Mouse (Mus musculus) heart, embryonic 15.5 days (tissue): ENCODE measurements around the gene Ptges3. TPM values are rescaled to one million over a fixed set of nuclear protein-coding genes. Genes with fewer than 3 reads are reported as not detected.

Experiments used
- ATAC-seq: fragments of 200-750 bp; cut with Nextera tagmentation; replicated peaks from 2 replicates; pipeline ENCODE4 v1.8.0; 2017; ENCODE audit warnings: low read depth, moderate TSS enrichment; ENCODE audit not compliant: insufficient number of reproducible peaks, insufficient read depth, low FRiP score
- H3K27ac ChIP-seq: fragments of 300-500 bp; sonication (generic); 2 replicates; pipeline ENCODE4 v1.5.1; 2015; ENCODE audit warnings: mild to moderate bottlenecking, inconsistent platforms
- H3K27me3 ChIP-seq: fragments of 300-500 bp; sonication (generic); 2 replicates; pipeline ENCODE4 v1.6.1; 2015; ENCODE audit warnings: inconsistent platforms
- H3K36me3 ChIP-seq: fragments of 300-500 bp; sonication (generic); 2 replicates; pipeline ENCODE4 v1.6.1; 2015; ENCODE audit warnings: mild to moderate bottlenecking, inconsistent platforms
- H3K4me1 ChIP-seq: fragments of 300-500 bp; sonication (generic); replicated peaks from 2 replicates; pipeline ENCODE4 v1.6.1; 2015; ENCODE audit warnings: inconsistent platforms
- H3K4me2 ChIP-seq: fragments of 300-500 bp; sonication (generic); 2 replicates; pipeline ENCODE4 v1.6.1; 2015; ENCODE audit warnings: inconsistent platforms, mild to moderate bottlenecking, moderate library complexity
- H3K4me3 ChIP-seq: fragments of 300-500 bp; sonication (generic); 2 replicates; pipeline ENCODE4 v1.5.1; 2015; ENCODE audit warnings: mild to moderate bottlenecking, inconsistent platforms
- H3K9ac ChIP-seq: fragments of 300-500 bp; sonication (generic); 2 replicates; pipeline ENCODE4 v1.6.1; 2015; ENCODE audit warnings: mild to moderate bottlenecking, inconsistent platforms
- H3K9me3 ChIP-seq: fragments of 300-500 bp; sonication (generic); replicated peaks from 2 replicates; pipeline ENCODE4 v1.6.1; 2016; ENCODE audit warnings: inconsistent platforms
- WGBS: fragments of 180-500 bp; shearing (Covaris S2); methylation state at CpG from one replicate; pipeline ENCODE4 v1.1.7; 2015; ENCODE audit warnings: mixed read lengths; 5-methylcytosine and 5-hydroxymethylcytosine counted together
- microRNA counts: library from miRNA; unstranded; fragments of <30 nt; microRNA quantifications from one replicate; lab custom pipeline; 2016
- microRNA-seq: library from miRNA; unstranded; fragments of <30 nt; microRNA quantifications from one replicate; pipeline ENCODE4, GENCODE M21; 2016
- polyA plus RNA-seq: library from polyadenylated mRNA; unstranded; fragments of >200 nt; fragmentation: Nextera tagmentation; extraction: Ambion mirVana; gene quantifications from 2 replicates; pipeline ENCODE4 v1.2.1, GENCODE M21; 2015

Gene Ptges3
- polyA plus RNA-seq, 1 experiment from 2014 or later: 292 TPM

GRCm38 (mm10) chr10:128125951-128126350, 67.2 kb downstream of the Ptges3 start:
- Histone ChIP-seq H3K4me2 (no peak overlapping the region), H3K27me3 (no peaks in the 10 kb centered on the region), H3K27ac (no peak overlapping the region), H3K36me3 (peaks cover 77% of the 10 kb centered on the region), H3K9ac (no peak overlapping the region), H3K9me3 (no peaks in the 10 kb centered on the region), H3K4me3 (no peak overlapping the region), H3K4me1 (peaks cover 3% of the 10 kb centered on the region; the same call in 1 of the 2 replicates)
- no peak for ATAC-seq
- WGBS: 85% methylated on average over 14 of the region's 14 CpGs

MicroRNA genes within 50 kb of the gene (microRNA counts, 519-probe panel; counts per million panel counts)
- not detected for microRNA mmu-miR-677 (lab: Ali Mortazavi, UCI)

Small RNA genes lying within 50 kb of the gene (microRNA-seq; reads per million reads assigned to microRNA genes)
- 19.3 reads per million, percentile 33 among the genes with 10 or more reads in this experiment for gene Mir677

Other genes starting within 250 kb of the Ptges3 start
- gene Rdh19, start 209.0 kb upstream of the Ptges3 start, polyA plus RNA-seq: not detected in 2 replicates
- gene Rdh16f2, start 192.5 kb upstream of the Ptges3 start, polyA plus RNA-seq: not detected in 2 replicates
- gene Rdh7, start 170.1 kb upstream of the Ptges3 start, polyA plus RNA-seq: 0.11 TPM in 1 of 2 replicates, not detected in the other
- not detected in 2 replicates for gene Sdr9c7, start 160.4 kb upstream of the Ptges3 start, polyA plus RNA-seq
- not detected in 2 replicates for gene Hsd17b6, start 51.3 kb upstream of the Ptges3 start, polyA plus RNA-seq
- 41.5 and 50.3 TPM in 2 replicates for gene Prim1, start 43.8 kb upstream of the Ptges3 start, polyA plus RNA-seq
- gene Naca, start 23.4 kb upstream of the Ptges3 start, polyA plus RNA-seq: 429 and 467 TPM in 2 replicates
- 5,437 and 6,121 TPM in 2 replicates for gene Atp5b, start 24.3 kb downstream of the Ptges3 start, polyA plus RNA-seq
- gene Baz2a, start 32.6 kb downstream of the Ptges3 start, polyA plus RNA-seq: 7.5 and 10.1 TPM in 2 replicates
- 33.8 and 38.2 TPM in 2 replicates for gene Rbms2, start 121.3 kb downstream of the Ptges3 start, polyA plus RNA-seq
- gene Gls2, start 135.5 kb downstream of the Ptges3 start, polyA plus RNA-seq: 0.58 and 0.66 TPM in 2 replicates
- 37.9 and 38.6 TPM in 2 replicates for gene Spryd4, start 152.9 kb downstream of the Ptges3 start, polyA plus RNA-seq
- gene Mip, start 166.9 kb downstream of the Ptges3 start, polyA plus RNA-seq: 0.08 TPM in 1 of 2 replicates, not detected in the other
- gene Timeless, start 173.1 kb downstream of the Ptges3 start, polyA plus RNA-seq: 22.3 and 32.1 TPM in 2 replicates
- gene Apon, start 195.1 kb downstream of the Ptges3 start, polyA plus RNA-seq: 0.10 and 0.14 TPM in 2 replicates
- gene Apof, start 209.7 kb downstream of the Ptges3 start, polyA plus RNA-seq: 0.13 and 1.2 TPM in 2 replicates
- 9.6 and 12.3 TPM in 2 replicates for gene Stat2, start 211.6 kb downstream of the Ptges3 start, polyA plus RNA-seq
- gene Il23a, start 239.8 kb downstream of the Ptges3 start, polyA plus RNA-seq: 4.0 and 4.8 TPM in 2 replicates
- gene Pan2, start 244.4 kb downstream of the Ptges3 start, polyA plus RNA-seq: 22.3 and 27.8 TPM in 2 replicates